Mouse (Mus musculus): Measurements from ENCODE around the gene Pcsk6. TPM values are rescaled to one million over a fixed set of nuclear protein-coding genes. Genes with fewer than 3 reads are reported as not detected.
"Not testable (repeated sequence)": the region's sequence is repeated elsewhere in the genome, so short reads cannot be mapped to it uniquely, and the experiment has no call there.

The Pcsk6 gene
- 1.6 and 2.3 TPM in 2 replicates for polyA plus RNA-seq (2012; rRNA removed)

DNA sequence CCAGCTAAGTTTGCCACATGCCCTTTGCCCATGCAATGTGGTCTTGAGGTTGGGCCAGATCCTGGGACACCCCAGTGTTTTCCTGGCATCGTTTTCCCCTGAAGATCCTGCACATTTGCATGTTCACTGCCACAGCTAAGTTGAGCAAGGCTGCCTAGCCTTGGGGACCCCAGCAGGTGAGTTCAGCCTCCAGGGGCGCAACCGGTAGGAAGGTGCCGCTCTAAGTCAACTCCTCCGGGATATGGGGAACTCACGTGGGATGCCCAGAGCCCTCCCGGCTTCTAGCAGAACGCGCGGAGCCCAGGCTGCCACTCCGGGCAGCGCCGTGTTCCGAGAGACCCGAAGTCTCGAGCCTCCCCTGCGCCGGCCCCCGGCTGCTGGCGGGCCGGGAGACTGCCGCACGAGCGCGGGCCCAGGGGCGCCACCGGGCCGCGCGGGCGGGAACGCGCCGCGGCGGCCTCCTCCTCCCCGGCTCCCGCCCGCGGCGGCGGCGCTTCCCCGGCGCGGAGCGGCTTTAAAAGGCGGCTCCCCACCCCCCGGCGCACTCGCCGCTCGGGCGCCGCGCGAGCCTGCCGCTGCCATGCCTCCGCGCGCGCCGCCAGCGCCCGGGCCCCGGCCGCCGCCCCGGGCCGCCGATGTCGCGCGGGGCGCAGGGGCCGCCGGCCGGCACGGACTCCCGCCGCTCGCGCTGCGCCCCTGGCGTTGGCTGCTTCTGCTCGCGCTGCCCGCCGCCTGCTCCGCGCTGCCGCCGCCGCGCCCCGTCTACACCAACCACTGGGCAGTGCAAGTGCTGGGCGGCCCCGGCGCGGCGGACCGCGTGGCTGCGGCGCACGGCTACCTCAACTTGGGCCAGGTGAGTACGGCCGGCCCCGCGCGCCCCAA is at the start of gene Pcsk6:
Pcsk6 (plus strand) TSS at position 144 of the 882 bp plus-strand sequence.
- no peaks in the 10 kb centered on the region for H3K4me1 ChIP-seq (ENCODE audit: control insufficient read depth, insufficient read depth, insufficient read length)
- 0 out of 2 replicates have a peak, but pooled peaks cover 8% of the 10 kb centered on the region for H3K27me3 ChIP-seq (ENCODE audit: control insufficient read depth, insufficient read depth, low read length)
- H3K4me3 ChIP-seq (ENCODE audit: extremely low read depth, insufficient read depth, insufficient read length) = no peak within 1 kb of the TSS
- H3K36me3 ChIP-seq (ENCODE audit: control insufficient read depth, insufficient read depth, low read length) = no peaks in the 10 kb centered on the region
- 10% methylated on average over 106 of the region's 111 CpGs for WGBS
- H3K27ac ChIP-seq (ENCODE audit: insufficient read depth, low read length) = no peak within 1 kb of the TSS
- TF ChIP-seq CTCF (IDR thresholded peaks at IDR 0.05; ENCODE audit: extremely low read depth, insufficient read depth, insufficient read length, insufficient replicate concordance) (no peak), POLR2A (IDR thresholded peaks at IDR 0.05; ENCODE audit: low read depth, low read length) (no peak)
- DNase-seq (ENCODE audit: low read depth in 1 of 2, low spot score in 2 of 2) = no peak

DNA sequence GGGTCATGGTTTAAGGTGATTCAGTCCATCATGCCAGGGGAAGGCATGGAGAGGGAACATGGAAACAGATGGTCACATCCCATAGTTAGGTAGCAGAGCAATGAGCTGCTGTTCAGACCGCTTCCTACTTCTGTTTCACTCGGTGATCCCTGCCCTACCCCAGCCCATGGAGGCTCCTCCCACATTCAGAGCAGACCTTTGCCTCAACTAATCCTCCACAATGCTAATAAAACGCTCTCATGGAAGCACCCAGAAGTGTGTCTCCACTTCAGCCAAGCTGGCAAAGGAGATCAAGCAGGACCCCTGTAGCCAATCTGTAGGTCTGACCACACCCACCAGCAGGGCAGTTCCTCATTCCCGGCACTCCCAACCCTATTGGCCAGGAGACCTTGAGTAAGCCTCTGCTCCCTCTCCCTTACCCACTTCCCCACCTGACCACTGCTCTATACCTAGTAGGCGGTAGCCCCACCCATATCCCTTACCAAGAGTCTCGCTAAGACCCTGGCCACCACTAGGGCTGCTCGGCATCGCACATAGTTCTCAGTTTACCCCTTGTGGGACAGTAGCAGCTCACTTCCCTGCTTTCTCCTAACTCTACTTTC is 47.8 kb upstream of the Pcsk6 start:
- Histone ChIP-seq H3K4me3 (ENCODE audit: extremely low read depth, insufficient read depth, insufficient read length) (no peak overlapping the region), H3K27ac (ENCODE audit: insufficient read depth, low read length) (no peak overlapping the region), H3K4me1 (ENCODE audit: control insufficient read depth, insufficient read depth, insufficient read length) (no peaks in the 10 kb centered on the region), H3K36me3 (ENCODE audit: control insufficient read depth, insufficient read depth, low read length) (no peaks in the 10 kb centered on the region), H3K27me3 (ENCODE audit: control insufficient read depth, insufficient read depth, low read length) (no peaks in the 10 kb centered on the region)
- TF ChIP-seq CTCF (IDR thresholded peaks at IDR 0.05; ENCODE audit: extremely low read depth, insufficient read depth, insufficient read length, insufficient replicate concordance) (no peak), POLR2A (IDR thresholded peaks at IDR 0.05; ENCODE audit: low read depth, low read length) (no peak)
- WGBS = 77% methylated on average over 8 of the region's 8 CpGs
- no peak for DNase-seq (ENCODE audit: low read depth in 1 of 2, low spot score in 2 of 2)

DNA sequence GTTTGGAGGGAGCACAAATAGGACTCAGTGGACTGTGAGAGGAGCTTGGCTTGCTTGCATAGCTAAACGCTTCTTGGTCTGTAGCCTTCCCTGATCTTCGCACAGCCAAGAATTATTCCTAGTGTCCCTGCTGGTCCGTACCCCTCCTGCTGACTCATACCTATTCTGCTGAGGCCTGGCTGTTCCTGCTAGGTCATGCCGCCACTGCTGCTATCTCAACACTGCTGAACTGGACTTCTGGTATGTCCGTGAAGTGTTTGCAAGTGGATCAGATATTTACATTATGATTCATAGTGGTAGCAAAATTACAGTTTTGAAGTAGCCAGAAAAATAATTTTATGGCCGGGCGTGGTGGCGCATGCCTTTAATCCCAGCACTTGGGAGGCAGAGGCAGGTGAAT is 44.0 kb upstream of the Pcsk6 start:
- H3K27ac ChIP-seq (ENCODE audit: insufficient read depth, low read length) = no peak overlapping the region
- H3K27me3 ChIP-seq (ENCODE audit: control insufficient read depth, insufficient read depth, low read length) = no peaks in the 10 kb centered on the region
- no peaks in the 10 kb centered on the region for H3K36me3 ChIP-seq (ENCODE audit: control insufficient read depth, insufficient read depth, low read length)
- WGBS = 95% methylated on average over 8 of the region's 8 CpGs
- DNase-seq (ENCODE audit: low read depth in 1 of 2, low spot score in 2 of 2) = no peak
- H3K4me1 ChIP-seq (ENCODE audit: control insufficient read depth, insufficient read depth, insufficient read length) = no peaks in the 10 kb centered on the region
- TF ChIP-seq POLR2A (IDR thresholded peaks at IDR 0.05; ENCODE audit: low read depth, low read length) = no peak
- no peak for TF ChIP-seq CTCF (IDR thresholded peaks at IDR 0.05; ENCODE audit: extremely low read depth, insufficient read depth, insufficient read length, insufficient replicate concordance)
- no peak overlapping the region for H3K4me3 ChIP-seq (ENCODE audit: extremely low read depth, insufficient read depth, insufficient read length)

- Histone ChIP-seq H3K4me1 (ENCODE audit: control insufficient read depth, insufficient read depth, insufficient read length) (no peaks in the 10 kb centered on the region), H3K36me3 (ENCODE audit: control insufficient read depth, insufficient read depth, low read length) (no peaks in the 10 kb centered on the region), H3K27ac (ENCODE audit: insufficient read depth, low read length) (no peak overlapping the region; the same call in 1 of the 2 replicates), H3K27me3 (ENCODE audit: control insufficient read depth, insufficient read depth, low read length) (no peaks in the 10 kb centered on the region), H3K4me3 (ENCODE audit: extremely low read depth, insufficient read depth, insufficient read length) (no peak overlapping the region)
- DNase-seq (ENCODE audit: low read depth in 1 of 2, low spot score in 2 of 2) = no peak
- WGBS = 85% methylated on average over 8 of the region's 8 CpGs
- TF ChIP-seq CTCF (IDR thresholded peaks at IDR 0.05; ENCODE audit: extremely low read depth, insufficient read depth, insufficient read length, insufficient replicate concordance) (no peak), POLR2A (IDR thresholded peaks at IDR 0.05; ENCODE audit: low read depth, low read length) (no peak)
Measured at GRCm38 (mm10) chr7:65820391-65820790, 41.1 kb upstream of the Pcsk6 start.

DNA sequence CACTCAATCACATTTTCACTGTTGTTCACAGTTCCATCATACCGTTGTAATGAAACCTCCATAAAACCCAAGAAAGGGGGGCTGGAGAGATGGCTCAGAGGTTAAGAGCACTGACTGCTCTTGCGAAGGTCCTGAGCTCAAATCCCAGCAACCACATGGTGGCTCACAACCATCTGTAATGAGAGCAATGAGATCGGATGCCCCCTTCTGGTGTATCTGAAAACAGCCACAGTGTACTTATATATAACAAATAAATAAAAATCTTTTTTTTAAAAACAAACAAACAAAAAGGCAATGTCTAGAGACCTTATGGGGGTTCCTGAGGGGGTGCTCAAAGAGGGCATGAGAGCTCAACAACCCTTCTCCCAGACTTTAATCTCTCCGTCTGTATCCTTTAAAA is 39.6 kb upstream of the Pcsk6 start:
- H3K4me3 ChIP-seq (ENCODE audit: extremely low read depth, insufficient read depth, insufficient read length); DNase-seq (ENCODE audit: low read depth in 1 of 2, low spot score in 2 of 2); H3K27me3 ChIP-seq (ENCODE audit: control insufficient read depth, insufficient read depth, low read length); H3K27ac ChIP-seq (ENCODE audit: insufficient read depth, low read length); H3K4me1 ChIP-seq (ENCODE audit: control insufficient read depth, insufficient read depth, insufficient read length); H3K36me3 ChIP-seq (ENCODE audit: control insufficient read depth, insufficient read depth, low read length): not testable (repeated sequence)
- 86% methylated on average over 4 of the region's 4 CpGs for WGBS

GRCm38 (mm10) chr7:65822506-65823119 is 38.9 kb upstream of the Pcsk6 start:
- no peak for DNase-seq (ENCODE audit: low read depth in 1 of 2, low spot score in 2 of 2)
- Histone ChIP-seq H3K36me3 (ENCODE audit: control insufficient read depth, insufficient read depth, low read length) (no peaks in the 10 kb centered on the region), H3K4me3 (ENCODE audit: extremely low read depth, insufficient read depth, insufficient read length) (no peak overlapping the region), H3K27ac (ENCODE audit: insufficient read depth, low read length) (no peak overlapping the region), H3K27me3 (ENCODE audit: control insufficient read depth, insufficient read depth, low read length) (no peaks in the 10 kb centered on the region), H3K4me1 (ENCODE audit: control insufficient read depth, insufficient read depth, insufficient read length) (no peaks in the 10 kb centered on the region)
- 38% methylated on average over 2 of the region's 2 CpGs for WGBS
- TF ChIP-seq POLR2A (IDR thresholded peaks at IDR 0.05; ENCODE audit: low read depth, low read length) (no peak), CTCF (IDR thresholded peaks at IDR 0.05; ENCODE audit: extremely low read depth, insufficient read depth, insufficient read length, insufficient replicate concordance) (no peak)
